Mouse (Mus musculus) left cerebral cortex, postnatal 4 days (tissue): ENCODE data around the gene Sgsm1. TPM values are rescaled to one million over a fixed set of nuclear protein-coding genes. Genes with fewer than 3 reads are reported as not detected.

Source experiments
- DNase-seq: peaks from one replicate; pipeline ENCODE4 v3.0.0-alpha.2; 2022
- intact Hi-C: fragments of 180-260 bp; cut with DNase I; formaldehyde crosslinking; loops from one replicate; pipeline ENCODE4 v1.15.1; 2025
- microRNA-seq: library from miRNA; unstranded; fragments of <30 nt; microRNA quantifications from one replicate; pipeline ENCODE4 v1.2.0, GENCODE M21; 2022
- total RNA-seq, 2 experiments: library from RNA; stranded (reverse); gene quantifications; 2 replicates each; pipeline ENCODE4 v1.2.3; 2021

The Sgsm1 gene
- total RNA-seq, 2 experiments from 2014 or later: 67.4 to 74.9 TPM

GRCm38 (mm10) chr5:113196916-113197794 lies 113.4 kb downstream of the Sgsm1 start:
- intact Hi-C loops: no loop called here
- DNase-seq: no peak

- intact Hi-C loops: no loop called here
- no peak for DNase-seq
Measured at GRCm38 (mm10) chr5:113195907-113196306, 114.7 kb downstream of the Sgsm1 start.

GRCm38 (mm10) chr5:113195451-113195850 lies 115.1 kb downstream of the Sgsm1 start:
- DNase-seq: no peak
- intact Hi-C loops: no loop called here

- intact Hi-C loops: no loop called here
- no peak for DNase-seq
Measured at GRCm38 (mm10) chr5:113193762-113194161, 116.8 kb downstream of the Sgsm1 start.

Small RNA genes lying within 50 kb of the gene (microRNA-seq; reads per million reads assigned to microRNA genes)
- not detected for gene Mir7229
- gene Mir7230: not detected

Other genes with a start within 250 kb of the Sgsm1 start
- not detected for gene Crybb2, start 240.7 kb downstream of the Sgsm1 start, total RNA-seq
- gene Crybb3, start 229.2 kb downstream of the Sgsm1 start, total RNA-seq: 1 to 10 TPM; 3.9 to 4.2 TPM
- 10 to 100 TPM; 40.1 to 41.4 TPM for gene 2900026A02Rik, start 89.5 kb downstream of the Sgsm1 start, total RNA-seq
- gene Tmem211, start 83.9 kb downstream of the Sgsm1 start, total RNA-seq: under 1 TPM in 1 of 2 experiments, not detected in 1; 0.18 TPM
- gene Aym1, start 46.5 kb upstream of the Sgsm1 start, total RNA-seq: not detected
- 10 to 100 TPM; 39.4 to 43.9 TPM for gene Wscd2, start 179.5 kb upstream of the Sgsm1 start, total RNA-seq